Comparison of ENCODE assay signal across 8 mouse cellular contexts in the genomic region with DNA sequence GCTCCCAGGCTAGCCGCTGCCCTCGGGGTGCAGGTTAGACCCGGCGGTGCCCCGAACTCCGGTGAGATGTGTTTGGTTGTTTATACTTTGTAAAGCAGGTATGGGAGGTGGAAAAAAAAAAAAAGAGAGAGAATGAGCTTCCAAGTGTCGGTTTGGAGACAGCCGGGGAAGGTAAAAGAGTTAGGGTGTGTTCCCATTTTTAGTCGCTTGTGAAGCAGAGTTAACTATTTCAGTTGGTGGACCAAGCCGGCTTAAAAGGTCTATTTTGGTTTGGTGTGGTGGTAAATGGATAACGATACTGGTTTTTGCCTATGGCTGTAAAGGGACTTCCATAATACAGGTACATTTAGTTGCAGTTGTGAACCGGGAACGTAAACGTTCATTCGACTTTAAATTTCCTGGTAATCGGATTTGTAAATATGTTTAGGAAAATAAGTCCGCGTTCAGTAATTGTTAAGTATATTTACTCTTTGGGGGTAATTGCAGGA. TPM values are rescaled to one million over a fixed set of nuclear protein-coding genes. Genes with fewer than 3 reads are reported as not detected.
DNase-seq lines count a peak whose midpoint lies in the region; ATAC-seq and TF ChIP-seq lines count a peak whose summit lies in the region.

No protein-coding gene starts in this region.

- H3K27ac ChIP-seq in lung, postnatal 0 days (ENCODE audit: low read length), result peak overlapping the region; percentile 99
- H3K27ac ChIP-seq in embryonic facial prominence, embryonic 13.5 days, result peak overlapping the region; percentile 100
- H3K27ac ChIP-seq in limb, embryonic 10.5 days, result peak overlapping the region; percentile 100
- peak overlapping the region; percentile 100 for H3K27ac ChIP-seq in neural tube, embryonic 15.5 days (replicated peaks)

- ATAC-seq in lung, postnatal 0 days, result no peak
- ATAC-seq in embryonic facial prominence, embryonic 13.5 days (ENCODE audit: insufficient number of reproducible peaks, insufficient read depth, low FRiP score, low TSS enrichment, low read depth), result no peak
- no peak for ATAC-seq in neural tube, embryonic 15.5 days (ENCODE audit: low FRiP score)

- DNase-seq in lung, postnatal 0 days (ENCODE audit: low spot score), result no peak
- DNase-seq in lung, postnatal 25 days (ENCODE audit: low spot score), result no peak
- DNase-seq in limb, embryonic 10.5 days (ENCODE audit: low spot score), result no peak
- DNase-seq in adrenal gland, adult (ENCODE audit: inconsistent age in 2 of 2, low spot score in 1 of 2), result no peak
- no peak for DNase-seq in adrenal gland, postnatal 25 days
- DNase-seq in spleen, adult 18-20 months, result no peak

- peak overlapping the region; percentile 100 for H3K9ac ChIP-seq in lung, postnatal 0 days (replicated peaks; ENCODE audit: low read depth)
- peak overlapping the region; percentile 100 for H3K9ac ChIP-seq in embryonic facial prominence, embryonic 13.5 days
- H3K9ac ChIP-seq in neural tube, embryonic 15.5 days (replicated peaks), result peak overlapping the region; percentile 99

- no peaks in the 10 kb centered on the region for H3K36me3 ChIP-seq in lung, postnatal 0 days (ENCODE audit: insufficient read depth, low read length)
- H3K36me3 ChIP-seq in embryonic facial prominence, embryonic 13.5 days, result no peaks in the 10 kb centered on the region
- no peaks in the 10 kb centered on the region for H3K36me3 ChIP-seq in limb, embryonic 10.5 days
- H3K36me3 ChIP-seq in neural tube, embryonic 15.5 days, result no peaks in the 10 kb centered on the region

- H3K27me3 ChIP-seq in lung, postnatal 0 days (replicated peaks; ENCODE audit: insufficient read depth, low read length), result no peaks in the 10 kb centered on the region
- H3K27me3 ChIP-seq in embryonic facial prominence, embryonic 13.5 days, result no peaks in the 10 kb centered on the region
- H3K27me3 ChIP-seq in limb, embryonic 10.5 days (ENCODE audit: low read depth, poor library complexity, severe bottlenecking), result no peaks in the 10 kb centered on the region
- no peaks in the 10 kb centered on the region for H3K27me3 ChIP-seq in neural tube, embryonic 15.5 days (replicated peaks)

- TF ChIP-seq EP300 in lung, postnatal 0 days (IDR thresholded peaks at IDR 0.05), result no peak

- H3K4me2 ChIP-seq in lung, postnatal 0 days (replicated peaks; ENCODE audit: low read depth, low read length), result peak overlapping the region; percentile 61
- H3K4me2 ChIP-seq in embryonic facial prominence, embryonic 13.5 days, result peak overlapping the region; percentile 61
- H3K4me2 ChIP-seq in neural tube, embryonic 15.5 days, result peak overlapping the region; percentile 62

- no peaks in the 10 kb centered on the region for H3K9me3 ChIP-seq in lung, postnatal 0 days (ENCODE audit: low read length)
- no peaks in the 10 kb centered on the region; the same call in 1 of the 2 replicates for H3K9me3 ChIP-seq in embryonic facial prominence, embryonic 13.5 days
- no peaks in the 10 kb centered on the region for H3K9me3 ChIP-seq in limb, embryonic 10.5 days (replicated peaks)
- H3K9me3 ChIP-seq in neural tube, embryonic 15.5 days (replicated peaks), result no peaks in the 10 kb centered on the region

- no peak for TF ChIP-seq CTCF in lung, postnatal 0 days (IDR thresholded peaks at IDR 0.05)

- peaks cover 7% of the 10 kb centered on the region for H3K4me1 ChIP-seq in lung, postnatal 0 days (ENCODE audit: insufficient read depth, low read depth, low read length)
- H3K4me1 ChIP-seq in embryonic facial prominence, embryonic 13.5 days, result peaks cover 16% of the 10 kb centered on the region
- 0 out of 2 replicates have a peak, but pooled peaks cover 6% of the 10 kb centered on the region for H3K4me1 ChIP-seq in limb, embryonic 10.5 days
- H3K4me1 ChIP-seq in neural tube, embryonic 15.5 days, result peaks cover 33% of the 10 kb centered on the region

- under 1% methylated on average over 18 of the region's 18 CpGs for WGBS in lung, postnatal 0 days
- under 1% methylated on average over 18 of the region's 18 CpGs for WGBS in embryonic facial prominence, embryonic 13.5 days
- WGBS in limb, embryonic 10.5 days, result 1% methylated on average over 18 of the region's 18 CpGs
- WGBS in neural tube, embryonic 15.5 days, result under 1% methylated on average over 18 of the region's 18 CpGs

- H3K4me3 ChIP-seq in lung, postnatal 0 days (ENCODE audit: low read depth, low read length), result peak overlapping the region; percentile 98
- peak overlapping the region; percentile 88 for H3K4me3 ChIP-seq in embryonic facial prominence, embryonic 13.5 days
- H3K4me3 ChIP-seq in limb, embryonic 10.5 days, result peak overlapping the region; percentile 96
- H3K4me3 ChIP-seq in neural tube, embryonic 15.5 days (replicated peaks), result peak overlapping the region; percentile 89

RNA-seq across cellular contexts. Expression of gene Senp6, which starts 1.4 kb away (rescaled TPM):
- 48.4 and 50.2 TPM in 2 replicates for polyA plus RNA-seq in lung, postnatal 0 days (2015; fragmentation: Nextera tagmentation; extraction: Ambion mirVana)
- 62.6 and 74.0 TPM in 2 replicates for polyA plus RNA-seq in embryonic facial prominence, embryonic 13.5 days (2015; fragmentation: Nextera tagmentation; extraction: Ambion mirVana)
- polyA plus RNA-seq in limb, embryonic 10.5 days (2016; fragmentation: Nextera tagmentation; extraction: Ambion mirVana), result 46.8 and 50.5 TPM in 2 replicates
- 46.6 and 47.9 TPM in 2 replicates for polyA plus RNA-seq in neural tube, embryonic 15.5 days (2015; fragmentation: Nextera tagmentation; extraction: Ambion mirVana)
- 118 and 122 TPM in 2 replicates for total RNA-seq in adrenal gland, postnatal 25 days (2021)

RNA-seq across cellular contexts. Expression of gene Filip1, which starts 55.4 kb away (rescaled TPM):
- polyA plus RNA-seq in lung, postnatal 0 days (2015; fragmentation: Nextera tagmentation; extraction: Ambion mirVana), result 10.1 and 12.2 TPM in 2 replicates
- polyA plus RNA-seq in embryonic facial prominence, embryonic 13.5 days (2015; fragmentation: Nextera tagmentation; extraction: Ambion mirVana), result 4.1 and 5.6 TPM in 2 replicates
- polyA plus RNA-seq in limb, embryonic 10.5 days (2016; fragmentation: Nextera tagmentation; extraction: Ambion mirVana), result 0.75 and 0.88 TPM in 2 replicates
- polyA plus RNA-seq in neural tube, embryonic 15.5 days (2015; fragmentation: Nextera tagmentation; extraction: Ambion mirVana), result 3.0 and 3.9 TPM in 2 replicates
- 108 and 113 TPM in 2 replicates for total RNA-seq in adrenal gland, postnatal 25 days (2021)
